Mouse (Mus musculus): ENCODE measurements at regions not wholly inside any gene's neighbourhood (a gene's known extent, or its start where the extent isn't known, plus 50 kb on each side); places are given as distances from the start of the nearest gene placed in this dataset.

DNA sequence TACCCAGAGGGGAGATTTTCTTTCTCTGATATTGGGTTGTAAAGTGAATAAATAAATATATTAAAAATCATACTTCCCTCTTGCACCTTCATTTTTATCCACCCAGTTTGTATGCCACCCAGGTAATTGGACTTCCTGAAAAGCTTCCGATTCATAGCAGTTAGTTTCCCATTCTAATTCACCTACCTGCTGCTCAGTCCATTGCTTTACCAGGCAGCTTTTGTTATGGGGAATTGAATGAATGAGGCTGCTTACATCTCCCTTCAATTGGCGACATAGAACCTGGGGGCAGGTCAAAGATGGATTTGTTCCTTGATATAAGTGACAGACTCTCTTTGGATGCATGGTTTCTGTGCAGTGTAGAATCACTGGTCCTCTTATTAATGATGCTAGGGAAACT, 169.5 kb downstream of the Tpbg start:
- TF ChIP-seq CTCF (IDR thresholded peaks at IDR 0.05; ENCODE audit: borderline replicate concordance, insufficient read depth, low read depth, low read length): no peak
- TF ChIP-seq POLR2A (IDR thresholded peaks at IDR 0.05; ENCODE audit: borderline replicate concordance, insufficient read depth, low read length): no peak

All from cerebellum, adult 2 months (tissue).